Mouse (Mus musculus) ES-Bruce4 (cell line): ENCODE measurements around the gene Acvrl1.

ENCODE experiments used
- CTCF ChIP-seq: IDR thresholded peaks from one replicate; pipeline ENCODE4 v1.8.1; 2011; ENCODE audit warnings: low read depth, low read length
- EP300 ChIP-seq: IDR thresholded peaks from 2 replicates; pipeline ENCODE4 v1.6.1; 2011; ENCODE audit warnings: low read depth, low read length; ENCODE audit not compliant: insufficient read depth
- POLR2A ChIP-seq: IDR thresholded peaks from one replicate; pipeline ENCODE4 v1.8.1; 2011; ENCODE audit warnings: low read length; ENCODE audit not compliant: insufficient read depth

GRCm38 (mm10) chr15:101147910-101148273 is 19.6 kb downstream of the Acvrl1 start:
- no peak for TF ChIP-seq CTCF
- TF ChIP-seq POLR2A, result no peak
- TF ChIP-seq EP300, result no peak
